Mouse (Mus musculus) cerebellum, postnatal 36 days (tissue): Measurements from ENCODE around the gene Camkmt.

Experiments
- DNase-seq, 2 experiments: peaks; one replicate each; pipeline ENCODE4 v3.0.0; 2021 to 2022; ENCODE audit warnings: mixed read lengths in 2 of 2

Gene Camkmt

DNA sequence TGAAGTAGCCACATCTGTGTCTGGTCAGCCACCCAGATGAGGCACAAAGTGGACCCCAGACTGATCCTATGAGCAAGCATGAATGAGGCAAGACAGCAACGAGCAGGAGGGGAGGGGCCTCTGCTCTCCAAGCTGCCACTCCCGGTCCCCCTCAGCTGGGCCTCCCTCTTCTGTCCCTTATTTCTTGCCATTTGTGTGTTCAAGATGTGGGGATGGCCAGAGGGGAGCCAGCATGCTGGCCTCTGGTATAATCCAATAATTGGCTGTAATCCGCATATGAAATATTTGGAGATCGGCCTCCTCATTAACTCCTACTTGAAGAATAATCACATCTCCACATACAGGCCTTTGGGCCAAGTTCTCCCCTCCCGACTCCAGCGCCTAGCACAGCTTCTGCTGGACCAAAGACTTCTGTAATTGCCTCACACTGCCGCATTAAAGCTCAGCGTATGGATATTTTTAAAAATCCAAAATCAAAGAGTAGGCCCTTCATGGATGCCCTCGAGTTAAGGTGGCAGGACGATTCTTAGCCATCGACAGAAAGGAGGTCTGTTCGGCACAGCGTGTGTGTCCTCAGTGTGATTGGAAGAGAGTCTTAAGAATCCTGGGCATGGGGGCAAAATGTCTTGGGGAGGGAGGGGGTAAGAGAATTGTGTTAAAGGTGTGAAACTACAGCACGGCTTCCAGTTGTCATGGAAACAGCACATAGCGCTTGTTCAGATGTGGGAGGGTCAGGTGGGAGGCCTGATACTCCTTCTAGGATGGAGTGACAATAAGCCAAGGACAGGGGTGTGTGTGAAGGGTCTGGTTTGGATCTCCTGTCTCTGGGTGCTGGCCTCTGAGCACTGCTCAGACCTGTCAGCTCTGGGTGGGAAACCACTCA is 416.1 kb downstream of the Camkmt start:
- no peak for DNase-seq

DNA sequence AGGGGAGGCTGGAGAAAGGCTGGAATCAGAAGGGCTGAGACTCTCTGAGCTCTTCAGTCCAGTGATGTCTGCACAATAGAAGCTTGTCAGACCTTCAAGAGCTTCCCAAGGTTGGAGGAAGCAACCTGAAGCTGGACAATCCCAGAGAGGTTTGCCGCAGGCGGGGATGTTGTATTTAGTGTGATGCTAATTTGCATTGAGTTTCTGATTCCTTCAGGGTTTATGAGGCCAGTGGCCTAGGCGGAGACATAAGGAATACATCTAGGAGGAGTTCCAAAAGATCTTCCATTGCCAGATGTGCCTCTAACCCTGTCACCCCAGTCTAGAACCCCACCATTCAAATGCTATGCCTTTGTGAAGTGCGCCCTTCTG is 416.7 kb downstream of the Camkmt start:
- DNase-seq, result no peak
